Mouse (Mus musculus) forelimb bud, embryonic 11.5 days (tissue): ENCODE data around the gene Csf2rb.
"Not testable (repeated sequence)": the region's sequence is repeated elsewhere in the genome, so short reads cannot be mapped to it uniquely, and the experiment has no call there.

Experiments
- DNase-seq: peaks from one replicate; pipeline ENCODE4 v3.0.0-alpha.2; 2012; ENCODE audit warnings: low read depth, low spot score

Csf2rb gene

DNA sequence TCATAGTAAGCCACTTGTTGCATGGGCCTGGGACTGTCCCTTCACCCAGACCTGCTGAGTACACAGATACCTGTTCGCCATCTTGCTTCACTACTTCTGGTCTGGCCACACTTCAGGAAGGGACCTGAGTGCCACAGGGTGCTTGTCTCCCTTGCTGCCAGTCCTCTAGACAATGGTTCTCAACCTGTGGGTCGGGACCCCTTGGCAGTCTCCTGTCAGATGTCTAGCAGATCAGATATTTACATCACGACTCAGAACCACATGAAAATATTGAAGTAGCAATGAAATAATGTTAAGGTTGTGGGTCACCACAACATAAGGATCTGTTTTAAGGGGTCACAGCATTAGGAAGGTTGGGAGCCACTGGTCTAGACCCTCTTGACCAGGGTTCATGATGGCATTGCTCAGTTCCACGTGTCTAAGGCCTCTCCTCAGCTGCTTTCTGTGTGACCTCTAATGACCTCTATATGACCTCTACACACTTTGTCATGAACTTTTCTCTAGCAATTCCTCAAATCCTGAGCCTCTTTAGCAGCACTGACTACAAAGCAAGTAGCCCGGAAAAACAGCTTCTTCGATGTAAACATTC is 2.3 kb downstream of the Csf2rb start:
- not testable (repeated sequence) for DNase-seq

DNA sequence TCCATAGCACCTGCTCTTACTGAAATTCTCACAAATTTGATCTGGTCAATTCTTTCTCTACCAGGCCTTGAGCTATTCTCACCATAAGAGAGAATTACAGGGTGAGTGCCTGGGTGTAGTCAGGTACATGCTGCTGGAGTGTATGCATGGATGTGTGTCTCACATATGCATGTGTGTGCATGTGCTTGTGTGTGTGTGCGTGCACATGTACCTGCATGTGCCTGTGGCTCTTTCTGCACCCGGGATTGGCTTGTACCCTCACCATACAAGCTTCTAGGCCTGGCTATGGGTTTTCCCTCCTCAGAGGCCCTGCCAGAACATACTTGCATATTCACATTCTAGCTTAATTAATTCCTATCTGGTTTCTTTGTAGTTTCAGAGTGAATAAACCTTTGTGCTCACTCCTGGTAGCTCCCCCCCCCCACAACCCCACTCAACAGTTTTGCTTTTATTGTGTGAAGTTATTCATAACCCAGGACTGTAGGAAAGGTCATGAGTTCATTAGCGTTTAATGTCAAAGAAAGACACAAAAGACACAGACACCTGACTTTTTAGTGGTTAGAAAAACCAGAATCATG is 3.1 kb downstream of the Csf2rb start:
- no peak for DNase-seq

DNA sequence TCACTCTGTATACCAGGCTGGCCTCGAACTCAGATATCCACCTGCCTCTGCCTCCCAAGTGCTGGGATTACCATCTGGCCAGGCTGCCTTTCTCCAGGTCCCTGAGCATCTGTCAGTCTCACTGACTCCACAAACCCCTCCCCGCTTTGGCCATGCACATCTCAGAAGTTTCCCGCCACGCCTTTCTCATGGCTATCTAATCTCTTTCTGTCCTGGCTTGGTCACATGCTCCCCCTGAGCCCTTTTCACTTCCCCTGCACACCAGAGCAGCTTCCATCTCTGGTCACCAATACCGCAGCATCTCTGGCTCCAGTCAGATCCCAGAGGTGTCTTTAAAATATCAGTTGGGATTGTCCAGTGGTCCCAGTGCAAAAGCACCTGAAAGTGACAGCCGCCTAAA is 4.4 kb downstream of the Csf2rb start:
- not testable (repeated sequence) for DNase-seq

DNA sequence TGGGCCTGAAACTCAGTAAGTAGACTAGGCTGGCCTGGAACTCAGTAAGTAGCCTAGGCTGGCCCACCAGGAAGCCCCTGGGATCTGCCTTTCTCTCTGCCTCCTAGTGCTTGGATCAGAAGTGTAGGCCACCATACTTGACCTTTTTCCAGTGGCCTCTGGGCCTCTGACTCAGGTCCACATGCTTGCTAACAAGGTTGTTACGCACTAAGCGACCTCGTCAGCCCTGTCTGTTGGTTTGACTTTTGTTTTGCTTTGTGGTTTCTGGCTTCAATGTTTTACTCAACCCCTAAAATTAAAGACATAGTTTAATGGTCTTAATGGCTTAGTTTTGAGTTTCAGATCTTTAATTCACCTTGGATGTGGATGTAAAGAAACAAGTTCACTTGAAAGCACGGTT is 5.2 kb downstream of the Csf2rb start:
- DNase-seq: no peak

DNA sequence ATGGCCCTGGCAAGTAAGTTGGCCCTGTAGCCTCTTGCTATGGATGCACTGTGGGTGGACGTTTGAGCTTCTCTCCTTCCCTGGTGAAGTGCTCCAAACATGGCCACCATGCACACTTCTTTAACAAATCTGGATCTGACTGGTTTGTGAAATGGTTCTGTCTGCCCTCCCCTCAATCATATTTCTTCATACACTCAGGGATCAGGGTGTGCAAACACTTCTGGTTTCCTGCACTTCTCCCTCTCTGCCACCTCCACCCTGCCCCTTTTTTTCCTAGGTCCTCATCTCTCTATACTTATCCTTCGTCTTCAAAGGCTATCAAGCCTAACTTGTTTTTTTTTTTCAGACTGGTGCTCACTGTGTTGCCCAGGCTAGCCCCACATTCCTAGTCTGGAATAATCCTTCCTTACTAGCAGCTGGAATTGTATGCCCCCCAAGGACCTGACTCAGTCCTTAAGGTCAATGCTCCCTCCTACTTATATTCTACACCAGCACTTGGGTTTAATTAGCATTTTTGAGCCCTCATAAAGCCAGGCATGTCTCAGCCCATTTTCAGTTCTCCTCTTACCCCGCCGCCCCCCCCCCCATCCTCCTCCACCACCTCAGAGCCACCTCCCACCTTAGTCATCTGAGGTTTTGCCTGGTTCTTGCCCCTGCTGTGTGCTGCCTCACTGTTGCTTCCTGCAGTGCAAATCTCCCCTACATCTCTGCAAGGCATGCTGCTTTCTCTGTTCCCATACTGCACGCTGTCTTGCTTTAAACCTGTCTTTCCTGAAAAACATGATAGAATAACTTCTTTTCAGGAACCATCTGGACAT is 6.2 kb downstream of the Csf2rb start:
- no peak for DNase-seq

DNA sequence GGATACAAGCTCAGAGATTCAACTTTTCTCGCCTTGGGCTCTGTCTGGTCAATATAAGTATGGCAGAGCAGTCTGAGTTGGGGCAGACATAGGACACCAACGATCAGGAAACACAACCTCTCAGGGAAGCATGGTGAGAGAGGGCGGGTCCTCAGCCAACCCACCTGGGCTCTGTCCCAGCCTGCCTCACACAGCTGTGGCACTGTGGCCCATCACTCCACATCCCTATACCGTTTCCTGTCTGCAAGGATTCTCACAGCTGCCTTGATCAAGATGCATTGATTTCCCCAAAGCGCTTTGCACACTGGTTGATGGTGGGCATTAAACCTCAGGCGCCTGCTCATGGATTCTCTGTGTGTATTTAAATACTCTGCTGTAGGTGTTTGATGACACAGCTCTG is 7.4 kb downstream of the Csf2rb start:
- DNase-seq: no peak

DNA sequence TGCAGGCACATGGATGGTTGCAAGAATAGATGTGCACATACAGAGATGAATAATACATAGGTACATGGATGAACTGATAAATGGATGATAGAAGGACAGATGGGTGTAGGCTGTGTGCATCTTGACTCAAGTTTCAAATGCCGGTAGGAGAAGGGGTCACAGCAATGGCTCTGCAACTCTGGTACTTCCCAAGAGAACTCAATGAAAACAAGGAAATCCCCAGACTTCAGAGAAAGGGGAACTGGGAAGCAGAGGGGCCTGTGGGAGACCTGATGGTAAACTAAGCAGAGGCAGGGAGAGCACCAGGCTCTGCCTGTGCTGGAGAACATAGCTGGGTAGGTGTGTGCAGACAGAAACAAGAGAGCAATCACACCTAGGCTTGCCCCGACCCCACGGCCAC is 8.8 kb downstream of the Csf2rb start:
- DNase-seq: no peak

DNA sequence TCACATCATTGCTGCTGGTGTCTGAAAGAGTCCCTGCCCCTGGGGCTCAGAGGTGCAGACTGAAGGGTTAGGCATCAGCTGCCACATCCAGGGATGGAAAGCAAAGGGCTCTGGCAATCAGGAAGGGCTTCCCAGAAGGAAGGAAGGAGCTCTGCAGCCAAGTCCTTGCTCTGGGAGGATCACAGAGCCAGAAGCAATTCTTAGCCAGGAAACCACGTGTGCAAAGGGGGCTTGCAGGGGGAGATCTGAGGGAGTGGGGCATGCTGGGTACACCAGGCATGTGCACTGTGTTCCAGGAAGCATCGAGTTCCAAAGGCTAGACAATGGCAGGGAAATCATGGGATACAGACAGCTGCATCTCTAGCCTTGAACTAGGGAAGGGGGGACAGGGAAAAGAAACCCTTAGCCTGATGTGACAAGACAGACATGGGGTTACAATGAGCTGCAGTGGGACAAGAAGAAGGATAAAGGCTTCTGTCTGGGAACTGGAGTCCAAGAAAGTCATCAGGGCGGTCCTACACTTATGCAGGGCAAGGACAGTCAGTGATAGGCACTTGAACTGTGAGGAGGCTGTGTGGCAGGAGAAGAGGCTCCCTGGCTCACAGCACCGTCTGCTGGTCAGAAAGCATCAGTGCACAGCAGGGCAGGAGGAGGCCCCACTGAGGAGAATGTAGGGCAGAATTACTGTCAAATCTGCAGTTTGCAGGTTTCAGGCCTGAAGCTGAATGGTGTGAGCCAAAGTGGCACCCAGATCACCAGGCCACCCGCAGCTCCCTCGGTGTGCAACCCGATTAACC is 14.3 kb downstream of the Csf2rb start:
- DNase-seq: peak; percentile 17

DNA sequence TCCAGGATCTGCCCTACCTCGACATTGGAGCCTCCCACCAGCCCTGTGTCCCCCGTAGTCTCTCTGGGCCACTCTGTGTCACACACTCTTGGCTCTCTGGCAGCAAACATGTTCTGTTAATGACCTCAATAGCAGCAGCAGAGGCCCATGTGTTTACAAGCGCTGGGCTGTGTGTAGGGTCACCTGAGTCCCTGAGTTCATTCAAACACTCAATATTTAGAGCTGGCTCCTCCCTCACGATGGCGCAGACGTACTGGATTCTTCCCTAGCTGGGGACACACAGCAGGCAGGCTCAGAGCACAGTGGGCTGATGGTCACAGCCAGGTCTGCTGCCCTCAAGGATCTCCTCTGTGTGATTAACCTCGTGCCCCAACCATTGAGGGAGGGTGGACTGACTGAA is 15.4 kb downstream of the Csf2rb start:
- DNase-seq: not testable (repeated sequence)

DNA sequence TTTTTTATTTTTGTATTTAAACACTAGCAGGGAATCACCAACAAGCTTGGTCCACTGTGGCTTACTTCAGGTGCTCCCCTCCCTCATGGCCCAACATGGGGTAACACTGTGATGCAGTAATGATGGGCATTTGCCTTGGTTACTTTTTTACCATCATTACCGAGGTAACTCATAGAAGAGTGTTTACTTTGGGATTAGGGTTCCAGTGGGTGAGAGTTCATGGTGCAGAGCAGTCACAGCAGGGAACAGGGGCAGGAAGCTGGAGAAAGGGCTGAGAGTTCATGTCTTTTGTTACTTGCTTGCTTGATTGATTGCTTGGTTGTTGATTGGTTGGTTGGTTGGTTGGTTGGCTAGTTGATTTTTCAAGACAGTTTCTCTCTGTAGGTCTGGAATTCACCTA is 18.1 kb downstream of the Csf2rb start:
- no peak for DNase-seq

DNA sequence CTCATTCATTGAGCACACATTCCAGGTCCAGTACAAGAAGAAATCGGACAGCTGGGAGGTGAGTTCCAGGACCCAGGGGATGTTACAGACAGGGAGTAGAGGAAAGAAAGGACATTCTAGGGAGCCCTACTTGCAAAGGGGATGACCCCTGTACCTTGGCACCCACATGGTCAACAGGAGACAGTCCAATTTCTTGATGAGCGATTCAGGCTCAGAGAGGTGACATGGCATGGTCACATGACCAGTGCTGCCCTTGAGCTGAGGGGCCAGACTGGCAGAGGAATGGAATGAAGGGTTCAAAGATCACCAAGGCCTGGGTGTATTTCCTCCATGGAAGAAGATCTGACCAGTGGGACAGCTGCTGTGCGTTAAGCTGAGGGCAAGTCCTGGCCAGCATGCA is 19.0 kb downstream of the Csf2rb start:
- no peak for DNase-seq

DNA sequence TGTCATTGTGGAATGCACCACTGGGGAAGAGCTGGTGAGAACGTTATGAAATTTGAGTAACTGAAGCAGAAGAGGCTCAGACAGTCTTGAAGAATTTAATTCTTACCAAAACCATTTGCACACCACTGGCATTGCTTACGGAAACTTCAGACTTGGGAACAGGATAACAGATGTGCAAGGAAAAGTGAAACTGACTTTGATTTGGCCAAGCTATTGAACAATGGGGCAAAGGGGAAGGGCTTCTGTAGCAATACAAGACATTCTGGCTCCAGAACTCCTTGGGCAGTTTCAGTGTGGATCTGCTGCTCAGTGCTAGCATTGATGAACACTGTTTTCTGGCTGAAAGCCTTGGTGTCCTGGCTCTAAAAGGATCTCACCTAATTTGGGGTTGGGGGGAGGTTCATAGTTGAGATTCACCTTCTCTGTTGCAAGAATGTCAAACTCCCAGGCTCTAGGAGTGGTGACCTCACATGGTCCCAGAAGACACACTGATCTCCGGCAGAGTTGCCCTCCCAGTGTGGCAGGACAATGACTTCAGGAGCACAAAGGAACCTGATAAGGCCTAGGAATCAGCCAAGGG is 26.1 kb downstream of the Csf2rb start:
- DNase-seq: no peak

DNA sequence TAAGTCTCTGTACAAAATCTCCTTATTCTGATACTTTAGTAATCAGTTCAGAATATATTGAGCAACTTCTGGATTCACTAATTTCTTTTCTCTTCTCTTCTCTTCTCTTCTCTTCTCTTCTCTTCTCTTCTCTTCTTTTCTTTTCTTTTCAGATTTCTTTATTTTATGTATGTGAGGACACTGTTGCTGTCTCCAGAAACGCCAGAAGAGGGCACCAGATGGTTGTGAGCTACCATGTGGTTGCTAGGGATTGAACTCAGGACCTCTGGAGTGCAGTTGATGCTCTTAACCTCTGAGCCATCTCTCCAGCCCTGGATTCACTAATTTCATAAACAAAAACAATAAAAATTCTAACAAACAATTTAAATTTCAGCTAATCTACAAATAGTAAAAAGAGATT is 29.4 kb downstream of the Csf2rb start:
- no peak for DNase-seq

DNA sequence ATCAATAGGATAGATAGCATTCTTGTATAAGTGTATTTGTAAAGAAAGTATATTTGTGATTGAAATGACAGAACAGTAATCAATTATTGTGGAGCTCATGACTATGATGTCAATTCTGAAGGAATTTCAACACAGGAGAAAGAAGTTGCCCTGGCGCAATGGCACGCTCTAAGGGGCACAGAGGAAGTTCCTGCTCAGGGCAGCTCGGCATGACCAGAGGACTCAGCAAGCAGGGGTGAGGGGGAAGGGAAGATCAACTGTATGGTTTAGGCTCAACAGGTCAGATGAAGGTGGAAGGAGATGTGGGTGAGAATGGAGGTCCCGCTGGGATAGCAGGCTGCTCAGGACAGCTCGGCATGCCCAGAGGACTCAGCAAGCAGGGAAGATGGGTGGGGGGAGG is 30.0 kb downstream of the Csf2rb start:
- no peak for DNase-seq

DNA sequence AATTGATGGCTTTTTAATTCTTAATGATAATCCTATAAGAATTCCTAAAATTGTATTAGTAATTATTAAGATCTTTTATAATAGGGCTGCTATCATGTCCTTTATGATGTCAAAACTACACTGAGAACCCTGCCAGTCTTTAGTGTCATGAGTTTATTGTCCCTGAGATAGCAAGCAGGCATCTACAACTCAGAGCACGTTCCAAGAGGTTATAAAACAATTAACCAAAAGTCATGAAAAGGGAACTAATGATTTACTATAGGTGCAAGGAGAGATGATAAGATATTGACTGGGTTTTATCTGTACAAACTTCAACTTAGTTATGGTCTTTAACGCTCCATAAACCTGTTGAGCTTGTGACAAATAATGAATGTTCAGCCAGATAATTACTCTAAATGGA is 40.4 kb downstream of the Csf2rb start:
- no peak for DNase-seq

DNA sequence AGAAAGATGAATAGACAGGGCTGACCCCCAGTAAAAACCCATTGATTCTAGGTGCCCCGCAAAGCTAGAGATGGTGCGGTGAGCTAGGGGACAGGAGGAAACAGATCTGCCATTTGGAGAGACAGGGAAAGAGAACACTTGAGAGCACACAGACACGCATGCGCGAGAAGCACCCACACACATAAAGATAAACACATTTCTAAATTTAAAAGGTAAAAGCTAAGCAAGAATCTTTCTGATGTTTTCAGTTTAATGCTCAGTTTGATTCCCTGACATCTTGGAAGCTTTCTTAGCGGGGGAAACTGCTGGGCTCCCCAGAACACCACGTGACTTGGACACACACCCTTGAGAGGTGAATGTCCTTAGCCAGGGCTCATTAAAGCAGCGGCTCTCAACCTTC is 41.3 kb downstream of the Csf2rb start:
- DNase-seq: no peak

DNA sequence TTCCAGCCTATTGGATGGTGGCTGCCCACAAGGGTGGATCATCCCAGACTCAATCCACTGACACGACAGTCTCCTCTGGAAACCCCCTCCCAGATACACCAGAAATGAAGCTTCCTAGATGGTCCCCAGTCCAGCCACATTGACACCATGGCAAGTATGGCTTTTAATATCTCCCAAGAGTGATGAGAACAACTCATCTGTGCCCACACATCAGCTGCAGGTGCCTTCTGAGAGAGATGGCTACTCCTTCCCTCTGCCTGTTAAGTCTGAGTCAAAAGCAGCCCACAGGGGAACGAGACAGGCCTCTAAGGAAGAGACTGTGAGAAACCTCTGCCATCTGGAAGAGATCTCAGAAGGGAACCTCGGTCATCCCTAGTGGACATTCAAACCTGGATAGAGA is 42.3 kb downstream of the Csf2rb start:
- DNase-seq: no peak

DNA sequence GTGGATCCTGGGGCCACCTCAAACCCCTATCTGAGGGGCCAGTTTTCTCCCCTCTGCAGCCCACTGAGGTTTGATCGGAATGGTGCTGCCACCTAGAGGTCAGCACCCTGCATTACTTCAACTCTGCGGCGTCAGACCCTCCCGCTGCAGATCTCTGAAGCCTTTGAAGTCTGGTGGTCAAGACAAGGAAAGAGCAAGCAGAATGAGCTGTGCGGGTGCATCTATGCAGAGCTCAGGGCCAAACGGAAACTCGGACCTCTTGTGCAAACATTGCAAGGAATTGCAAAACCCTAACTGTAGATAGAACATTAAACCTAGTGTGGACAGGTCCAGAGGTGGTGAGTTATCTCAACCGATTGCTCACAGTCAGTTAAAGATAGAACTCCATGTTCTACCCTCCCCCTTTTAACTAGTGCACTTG is 43.4 kb downstream of the Csf2rb start:
- DNase-seq: peak; percentile 30

DNA sequence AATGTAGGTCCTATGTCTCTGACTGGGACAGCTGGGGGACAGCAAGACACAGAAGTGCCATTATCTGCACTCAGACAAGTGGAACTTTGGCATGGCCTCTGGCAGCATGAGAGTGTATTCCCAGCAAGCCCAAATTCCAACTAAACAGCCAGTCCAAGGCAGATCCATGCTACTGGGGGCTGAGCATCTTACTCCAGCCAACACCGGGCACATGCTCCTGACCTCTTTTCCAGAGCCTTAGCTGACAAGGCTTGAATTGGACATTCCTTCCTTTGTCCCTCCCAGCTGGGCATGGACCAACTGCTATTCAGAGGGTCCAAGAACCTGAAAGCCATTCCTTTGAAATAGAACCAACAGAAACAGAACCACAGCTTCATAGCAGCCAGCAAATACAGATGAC is 44.1 kb downstream of the Csf2rb start:
- no peak for DNase-seq

DNA sequence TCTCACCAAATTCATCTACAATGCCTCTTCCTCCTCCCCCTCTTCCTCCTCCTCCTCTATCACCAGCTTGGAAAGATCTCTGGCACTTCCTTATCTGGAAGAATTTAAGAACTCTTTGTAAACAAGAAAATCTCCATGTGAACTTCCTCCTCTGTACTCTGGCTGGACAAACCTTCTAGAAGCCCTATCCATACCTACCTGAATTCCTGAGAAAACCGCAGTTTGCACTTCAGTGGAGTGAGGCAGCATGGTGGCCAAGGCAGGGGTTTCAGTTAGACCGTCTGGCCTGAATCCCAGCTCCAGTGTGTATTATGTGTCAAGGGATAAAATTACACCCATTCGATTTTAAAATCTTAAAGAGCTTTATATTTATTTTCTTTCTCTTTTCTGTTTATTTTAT is 47.2 kb downstream of the Csf2rb start:
- DNase-seq: no peak

DNA sequence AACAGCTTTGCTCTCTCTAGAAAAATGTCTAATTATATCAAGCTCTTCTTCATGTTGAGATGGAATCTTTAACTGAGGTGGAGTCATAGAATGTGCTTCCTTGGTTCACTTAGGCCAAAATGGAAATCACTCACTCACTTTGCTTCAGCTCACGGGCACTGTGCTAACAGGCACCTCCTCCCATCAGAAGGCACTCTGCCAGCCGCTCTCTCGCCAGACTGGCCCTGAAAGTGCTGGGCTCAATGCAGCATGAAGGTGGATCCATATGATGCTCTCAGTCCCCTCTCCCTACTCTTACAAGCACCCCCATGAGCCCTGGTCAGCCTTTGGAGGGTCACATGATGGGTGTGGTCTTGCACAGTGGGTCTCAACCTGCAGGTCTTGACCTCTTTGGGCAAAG is 48.7 kb downstream of the Csf2rb start:
- no peak for DNase-seq

DNA sequence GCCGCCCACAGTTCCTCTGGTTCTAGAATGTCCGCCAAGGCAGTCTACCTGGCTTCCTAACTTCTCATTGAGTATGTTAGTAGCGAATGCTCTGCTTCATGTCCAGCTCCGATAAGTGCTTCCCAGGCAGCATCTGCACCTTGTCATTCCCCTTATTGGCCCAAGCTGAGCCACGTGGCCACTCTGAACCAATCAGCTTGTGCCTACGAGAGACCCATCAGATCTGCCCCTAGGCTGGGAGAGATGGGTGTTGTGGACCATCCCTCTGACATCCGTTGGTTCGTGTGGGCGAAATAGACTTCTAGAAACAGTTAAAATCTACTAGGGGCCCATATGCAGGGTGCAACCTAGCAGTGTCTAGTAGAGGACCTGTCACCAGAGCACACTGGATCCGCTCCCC is 52.3 kb downstream of the Csf2rb start:
- DNase-seq: no peak
